Mouse (Mus musculus) urinary bladder, adult 2 months (tissue): ENCODE data around the gene Ttc28. TPM values are rescaled to one million over a fixed set of nuclear protein-coding genes. Genes with fewer than 3 reads are reported as not detected.

ENCODE experiments used
- polyA plus RNA-seq: library from polyadenylated mRNA; depleted of rRNA; stranded (reverse); fragments of >200 nt; gene quantifications from 2 replicates; pipeline ENCODE4 v1.2.3, GENCODE M21; 2012; rRNA removed

Gene Ttc28
- polyA plus RNA-seq, 1 experiment = 4.9 TPM

Other genes starting within 250 kb of the Ttc28 start
- 26.8 and 31.1 TPM in 2 replicates for gene Noc4l, start 226.4 kb upstream of the Ttc28 start, polyA plus RNA-seq
- 15.7 and 16.7 TPM in 2 replicates for gene Ddx51, start 226.4 kb upstream of the Ttc28 start, polyA plus RNA-seq
- gene Ep400, start 109.1 kb upstream of the Ttc28 start, polyA plus RNA-seq = 13.7 and 22.6 TPM in 2 replicates
- gene Pus1, start 99.1 kb upstream of the Ttc28 start, polyA plus RNA-seq = 23.2 and 25.6 TPM in 2 replicates
- gene Ulk1, start 69.7 kb upstream of the Ttc28 start, polyA plus RNA-seq = 26.4 and 41.9 TPM in 2 replicates
- gene Hscb, start 40.0 kb upstream of the Ttc28 start, polyA plus RNA-seq = 30.7 and 33.3 TPM in 2 replicates
- gene Chek2, start 39.8 kb upstream of the Ttc28 start, polyA plus RNA-seq = 7.8 and 10.9 TPM in 2 replicates